Mouse (Mus musculus) C2C12 (cell line): Measurements from ENCODE around the gene Gdf7. TPM values are rescaled to one million over a fixed set of nuclear protein-coding genes. Genes with fewer than 3 reads are reported as not detected.
A peak's percentile ranks its signal among the peaks of the same experiment; 100 is the strongest.

Experiments used
- H3K27me3 ChIP-seq: one replicate; pipeline ENCODE4 v1.6.1; 2011; ENCODE audit not compliant: control insufficient read depth, insufficient read depth, insufficient read length
- H3K36me3 ChIP-seq: one replicate; pipeline ENCODE4 v1.6.1; 2011; ENCODE audit not compliant: control insufficient read depth, insufficient read depth
- H3K4me3 ChIP-seq: one replicate; pipeline ENCODE4 v1.5.1; 2011; ENCODE audit warnings: mild to moderate bottlenecking, control low read depth; ENCODE audit not compliant: poor library complexity, insufficient read depth, severe bottlenecking
- H3K79me2 ChIP-seq: one replicate; pipeline ENCODE4 v1.6.1; 2011; ENCODE audit not compliant: control insufficient read depth, insufficient read depth
- H3K79me3 ChIP-seq: one replicate; pipeline ENCODE4 v1.6.1; 2011; ENCODE audit warnings: low read depth, control low read depth
- H3ac ChIP-seq: one replicate; pipeline ENCODE3; 2011; ENCODE audit warnings: low read depth; ENCODE audit not compliant: control insufficient read depth, insufficient read length
- CEBPB ChIP-seq: IDR thresholded peaks from one replicate; pipeline ENCODE4 v1.6.1; 2011; ENCODE audit warnings: low read depth, mild to moderate bottlenecking, control low read depth, moderate library complexity
- CTCF ChIP-seq: IDR thresholded peaks from one replicate; pipeline ENCODE4 v1.5.1; 2011; ENCODE audit not compliant: control insufficient read depth, insufficient read depth, insufficient read length
- FOSL1 ChIP-seq: IDR thresholded peaks from one replicate; pipeline ENCODE4 v1.8.0; 2011; ENCODE audit warnings: mild to moderate bottlenecking, low read length; ENCODE audit not compliant: poor library complexity, insufficient read depth, severe bottlenecking
- MAX ChIP-seq: IDR thresholded peaks from one replicate; pipeline ENCODE4 v1.6.1; 2011; ENCODE audit warnings: mild to moderate bottlenecking, control low read depth
- MYOD1 ChIP-seq: IDR thresholded peaks from one replicate; pipeline ENCODE4 v1.6.1; 2011; ENCODE audit warnings: low read depth; ENCODE audit not compliant: control insufficient read depth, insufficient read length
- MYOG ChIP-seq: IDR thresholded peaks from one replicate; pipeline ENCODE4 v1.6.1; 2011; ENCODE audit not compliant: control insufficient read depth, insufficient read length; ENCODE audit errors: extremely low read depth
- USF1 ChIP-seq: IDR thresholded peaks from one replicate; pipeline ENCODE4 v1.6.1; 2011; ENCODE audit warnings: low read depth, mild to moderate bottlenecking, control low read depth, moderate library complexity
- polyA plus RNA-seq: library from polyadenylated mRNA; unstranded; fragments of >200 nt; fragmentation: generic; extraction: Trizol; gene quantifications from one replicate; pipeline ENCODE4 v1.2.1, GENCODE M21; 2012; ENCODE audit warnings: missing spikeins

The Gdf7 gene
- polyA plus RNA-seq, 1 experiment: 0.09 TPM

- Histone ChIP-seq H3K79me3 (no peaks in the 10 kb centered on the region), H3K27me3 (no peaks in the 10 kb centered on the region), H3K4me3 (no peak overlapping the region), H3K36me3 (no peaks in the 10 kb centered on the region), H3ac (no peak overlapping the region), H3K79me2 (no peaks in the 10 kb centered on the region)
- TF ChIP-seq CTCF (no peak), MYOD1 (no peak)
Measured at GRCm38 (mm10) chr12:8297586-8298214, 4.1 kb downstream of the Gdf7 start.

GRCm38 (mm10) chr12:8296154-8296553 is 5.6 kb downstream of the Gdf7 start:
- no peaks in the 10 kb centered on the region for H3K36me3 ChIP-seq
- H3K27me3 ChIP-seq: no peaks in the 10 kb centered on the region
- H3K79me2 ChIP-seq: no peaks in the 10 kb centered on the region
- H3ac ChIP-seq: no peak overlapping the region
- H3K4me3 ChIP-seq: no peak overlapping the region
- no peak for TF ChIP-seq FOSL1
- peak; percentile 61 for TF ChIP-seq CEBPB
- no peaks in the 10 kb centered on the region for H3K79me3 ChIP-seq

- Histone ChIP-seq H3K79me3 (no peaks in the 10 kb centered on the region), H3ac (no peak overlapping the region), H3K79me2 (no peaks in the 10 kb centered on the region), H3K36me3 (no peaks in the 10 kb centered on the region), H3K4me3 (no peak overlapping the region), H3K27me3 (no peaks in the 10 kb centered on the region)
- TF ChIP-seq CTCF: no peak
- no peak for TF ChIP-seq MYOG
- TF ChIP-seq MAX: peak; percentile 75
- no peak for TF ChIP-seq FOSL1
- TF ChIP-seq MYOD1: peak; percentile 77
Measured at GRCm38 (mm10) chr12:8295307-8295913, 6.3 kb downstream of the Gdf7 start.

- no peak for TF ChIP-seq MYOD1
- TF ChIP-seq CTCF: no peak
- TF ChIP-seq USF1: no peak
- TF ChIP-seq MAX: no peak
- no peak for TF ChIP-seq CEBPB
- TF ChIP-seq MYOG: no peak
- no peak for TF ChIP-seq FOSL1
- no peaks in the 10 kb centered on the region for H3K79me2 ChIP-seq
- H3K36me3 ChIP-seq: no peaks in the 10 kb centered on the region
- H3K4me3 ChIP-seq: no peak overlapping the region
- H3ac ChIP-seq: no peak overlapping the region
- no peaks in the 10 kb centered on the region for H3K79me3 ChIP-seq
- no peaks in the 10 kb centered on the region for H3K27me3 ChIP-seq
Measured at GRCm38 (mm10) chr12:8291157-8291853, 10.4 kb downstream of the Gdf7 start.

GRCm38 (mm10) chr12:8289499-8289898 is 12.3 kb downstream of the Gdf7 start:
- H3ac ChIP-seq: no peak overlapping the region
- no peaks in the 10 kb centered on the region for H3K79me3 ChIP-seq

GRCm38 (mm10) chr12:8289099-8289498 is 12.7 kb downstream of the Gdf7 start:
- Histone ChIP-seq H3K79me3 (no peaks in the 10 kb centered on the region), H3K36me3 (peaks cover 6% of the 10 kb centered on the region), H3ac (no peak overlapping the region), H3K27me3 (no peaks in the 10 kb centered on the region), H3K4me3 (no peak overlapping the region), H3K79me2 (no peaks in the 10 kb centered on the region)
- TF ChIP-seq MYOD1 (no peak), MYOG (no peak), USF1 (no peak), FOSL1 (no peak), CEBPB (no peak), CTCF (no peak), MAX (no peak)

More at GRCm38 (mm10) chr12:8289499-8289898, 12.3 kb downstream of the Gdf7 start:
- peaks cover 3% of the 10 kb centered on the region for H3K36me3 ChIP-seq
- H3K27me3 ChIP-seq: no peaks in the 10 kb centered on the region
- H3K79me2 ChIP-seq: no peaks in the 10 kb centered on the region
- H3K4me3 ChIP-seq: no peak overlapping the region
- TF ChIP-seq MYOG (no peak), MAX (no peak), CTCF (no peak), FOSL1 (no peak), USF1 (no peak), CEBPB (no peak), MYOD1 (no peak)
